Mouse (Mus musculus) midbrain, embryonic 11.5 days (tissue): ENCODE measurements at regions not wholly inside any gene's neighbourhood (a gene's known extent, or its start where the extent isn't known, plus 50 kb on each side); places are given as distances from the start of the nearest gene placed in this dataset.

ENCODE experiments used
- ATAC-seq: fragments of 200-750 bp; cut with Nextera tagmentation; 2 replicates; pipeline ENCODE4 v1.8.0; 2017; ENCODE audit warnings: moderate TSS enrichment, moderate library complexity; ENCODE audit not compliant: low FRiP score
- DNase-seq: peaks from one replicate; pipeline ENCODE4 v3.0.0; 2015; ENCODE audit warnings: low spot score; ENCODE audit errors: missing footprints
- H3K27ac ChIP-seq: fragments of 300-500 bp; sonication (generic); 2 replicates; pipeline ENCODE4 v1.5.1; 2014; ENCODE audit warnings: low read depth, low read length
- H3K27me3 ChIP-seq: fragments of 300-500 bp; sonication (generic); 2 replicates; pipeline ENCODE4 v1.6.1; 2014; ENCODE audit warnings: mild to moderate bottlenecking, low read length, moderate library complexity, mixed read lengths; ENCODE audit not compliant: control insufficient read depth, insufficient read depth
- H3K36me3 ChIP-seq: fragments of 300-500 bp; sonication (generic); 2 replicates; pipeline ENCODE4 v1.6.1; 2014; ENCODE audit warnings: mild to moderate bottlenecking, low read length, moderate library complexity, mixed read lengths; ENCODE audit not compliant: control insufficient read depth, insufficient read depth
- H3K4me1 ChIP-seq: fragments of 300-500 bp; sonication (generic); 2 replicates; pipeline ENCODE4 v1.6.1; 2014; ENCODE audit warnings: low read length; ENCODE audit not compliant: control insufficient read depth, insufficient read depth
- H3K4me2 ChIP-seq: fragments of 300-500 bp; sonication (generic); 2 replicates; pipeline ENCODE4 v1.6.1; 2014; ENCODE audit warnings: mild to moderate bottlenecking, moderate library complexity
- H3K4me3 ChIP-seq: fragments of 300-500 bp; sonication (generic); 2 replicates; pipeline ENCODE4 v1.5.1; 2014; ENCODE audit warnings: low read depth, low read length
- H3K9ac ChIP-seq: fragments of 300-500 bp; sonication (generic); 2 replicates; pipeline ENCODE4 v1.6.1; 2014; ENCODE audit warnings: low read length
- H3K9me3 ChIP-seq: fragments of 300-500 bp; sonication (generic); 2 replicates; pipeline ENCODE4 v1.6.1; 2016; ENCODE audit warnings: low read length; ENCODE audit not compliant: control insufficient read depth
- WGBS: fragments of 180-500 bp; shearing (Covaris S2); extraction: QIAGEN DNeasy Blood & Tissue Kit; methylation state at CpG from one replicate; pipeline ENCODE4 v1.1.7; 2014; 5-methylcytosine and 5-hydroxymethylcytosine counted together

DNA sequence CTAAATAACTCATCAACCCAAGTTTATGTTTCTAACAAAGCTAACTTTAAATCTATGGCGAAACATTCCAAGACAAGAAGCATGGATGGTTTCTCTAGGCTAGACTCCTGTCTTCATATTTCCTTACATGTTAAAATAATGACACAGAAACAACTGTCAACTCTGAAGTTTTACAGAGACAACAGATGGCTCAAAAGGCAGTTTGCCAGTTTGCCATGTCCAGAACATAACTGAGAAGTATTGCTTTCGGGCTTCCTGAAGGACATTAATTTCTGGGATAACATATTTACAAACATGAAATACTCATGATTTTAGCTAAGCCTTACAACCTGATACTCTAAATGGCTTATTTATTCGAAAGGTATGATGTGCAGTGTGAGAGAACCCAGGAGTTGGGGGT is 1002.2 kb downstream of the Rapgef2 start:
- Histone ChIP-seq H3K9me3 (no peaks in the 10 kb centered on the region), H3K4me3 (no peak overlapping the region), H3K36me3 (no peaks in the 10 kb centered on the region), H3K27me3 (no peaks in the 10 kb centered on the region), H3K27ac (no peak overlapping the region), H3K4me1 (no peaks in the 10 kb centered on the region), H3K4me2 (no peak overlapping the region), H3K9ac (no peak overlapping the region)
- DNase-seq (no peak), ATAC-seq (no peak)
- WGBS: 90% methylated on average over 3 of the region's 3 CpGs

GRCm38 (mm10) chr3:78236920-78237319 is 1049.4 kb downstream of the Rapgef2 start:
- H3K27ac ChIP-seq: no peak overlapping the region
- no peaks in the 10 kb centered on the region for H3K36me3 ChIP-seq
- ATAC-seq: no peak
- no peak overlapping the region for H3K9ac ChIP-seq
- WGBS: 87% methylated on average over 7 of the region's 7 CpGs
- no peak overlapping the region for H3K4me3 ChIP-seq
- H3K9me3 ChIP-seq: no peaks in the 10 kb centered on the region
- H3K27me3 ChIP-seq: no peaks in the 10 kb centered on the region
- no peaks in the 10 kb centered on the region for H3K4me1 ChIP-seq
- no peak overlapping the region for H3K4me2 ChIP-seq
- DNase-seq: no peak

DNA sequence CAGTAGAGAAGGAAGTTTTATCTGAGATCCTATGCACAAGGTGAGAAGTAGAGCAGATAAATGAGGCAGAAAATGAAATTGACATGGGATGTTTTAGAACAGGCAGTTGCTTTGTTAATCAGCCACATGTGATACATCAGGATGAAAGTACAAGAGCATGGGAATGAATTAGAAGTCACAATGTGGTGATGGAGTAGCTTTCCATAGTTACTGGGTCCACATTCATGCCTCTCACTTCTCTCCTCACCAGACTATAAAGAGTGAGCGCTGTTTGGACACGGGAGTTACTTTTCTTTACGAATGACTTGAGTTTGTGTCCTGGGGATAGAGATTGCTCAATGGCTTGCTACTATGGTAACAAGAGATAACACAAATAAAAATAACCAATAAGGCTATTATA is 1076.6 kb downstream of the Rapgef2 start:
- Histone ChIP-seq H3K9me3 (no peaks in the 10 kb centered on the region), H3K36me3 (no peaks in the 10 kb centered on the region), H3K27ac (no peak overlapping the region), H3K4me2 (no peak overlapping the region), H3K4me1 (no peaks in the 10 kb centered on the region), H3K27me3 (no peaks in the 10 kb centered on the region), H3K9ac (no peak overlapping the region), H3K4me3 (no peak overlapping the region)
- ATAC-seq: no peak
- WGBS: 82% methylated on average over 3 of the region's 3 CpGs
- DNase-seq: no peak

- 90% methylated on average over 4 of the region's 4 CpGs for WGBS
- Histone ChIP-seq H3K27ac (no peak overlapping the region), H3K4me1 (no peaks in the 10 kb centered on the region), H3K4me2 (no peak overlapping the region), H3K36me3 (no peaks in the 10 kb centered on the region), H3K4me3 (no peak overlapping the region), H3K9ac (no peak overlapping the region), H3K9me3 (no peaks in the 10 kb centered on the region), H3K27me3 (no peaks in the 10 kb centered on the region)
- ATAC-seq: no peak
- DNase-seq: no peak
Measured at GRCm38 (mm10) chr3:78162601-78163000, 1123.7 kb downstream of the Rapgef2 start.

GRCm38 (mm10) chr3:78158450-78158849 is 1127.9 kb downstream of the Rapgef2 start:
- Histone ChIP-seq H3K4me2 (no peak overlapping the region), H3K9me3 (no peaks in the 10 kb centered on the region), H3K9ac (no peak overlapping the region), H3K27me3 (no peaks in the 10 kb centered on the region), H3K27ac (no peak overlapping the region), H3K4me1 (no peaks in the 10 kb centered on the region), H3K4me3 (no peak overlapping the region), H3K36me3 (no peaks in the 10 kb centered on the region)
- ATAC-seq: no peak
- 90% methylated on average over 4 of the region's 4 CpGs for WGBS
- no peak for DNase-seq
